Mouse (Mus musculus) cerebellum, postnatal 4 days (tissue): ENCODE data around the gene Hsf2bp.

Source experiments
- DNase-seq, 2 experiments: peaks; one replicate each; pipeline ENCODE4 v3.0.0; 2022; ENCODE audit warnings: low spot score in 2 of 2, mixed read lengths in 1 of 2

Gene Hsf2bp

DNA sequence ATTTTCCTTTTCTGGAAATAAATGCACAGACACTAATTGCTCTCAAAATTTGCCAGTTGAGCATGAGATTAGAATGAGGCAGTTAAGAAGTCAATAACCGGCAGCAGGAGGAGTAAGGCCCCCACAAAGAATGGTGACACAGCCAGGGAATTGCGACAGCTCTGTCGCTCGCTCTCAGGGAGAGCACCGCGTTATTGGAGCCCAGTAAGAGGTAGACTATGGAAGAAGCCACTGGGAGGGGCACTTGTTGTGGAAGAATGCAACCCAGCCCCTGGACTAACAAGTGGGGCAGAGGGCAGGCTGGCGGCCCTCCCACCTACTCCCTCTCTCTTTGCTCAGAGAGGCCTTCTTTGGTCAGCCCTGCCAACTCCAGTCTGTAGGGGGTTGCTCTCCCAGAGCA is 4.5 kb downstream of the Hsf2bp start:
- no peak for DNase-seq

DNA sequence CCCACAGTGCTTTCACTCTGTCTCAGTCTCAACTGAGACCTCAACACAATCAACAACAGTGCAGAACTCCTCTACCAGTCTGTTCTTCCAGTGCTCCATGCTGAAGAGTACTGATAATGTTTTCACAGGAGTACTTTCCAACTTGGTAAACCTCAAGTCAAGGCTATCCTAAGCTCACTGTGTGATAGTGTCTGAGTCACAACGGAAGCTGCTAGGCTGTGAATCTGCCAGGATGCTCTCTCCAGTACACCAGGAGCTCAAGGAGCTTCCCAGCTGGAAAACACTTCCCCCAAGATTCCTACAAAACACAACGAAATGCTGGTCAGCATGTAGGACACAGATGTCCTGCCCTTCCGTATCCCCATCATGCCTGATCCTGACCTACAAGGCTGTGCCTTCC is 7.8 kb downstream of the Hsf2bp start:
- DNase-seq = no peak

DNA sequence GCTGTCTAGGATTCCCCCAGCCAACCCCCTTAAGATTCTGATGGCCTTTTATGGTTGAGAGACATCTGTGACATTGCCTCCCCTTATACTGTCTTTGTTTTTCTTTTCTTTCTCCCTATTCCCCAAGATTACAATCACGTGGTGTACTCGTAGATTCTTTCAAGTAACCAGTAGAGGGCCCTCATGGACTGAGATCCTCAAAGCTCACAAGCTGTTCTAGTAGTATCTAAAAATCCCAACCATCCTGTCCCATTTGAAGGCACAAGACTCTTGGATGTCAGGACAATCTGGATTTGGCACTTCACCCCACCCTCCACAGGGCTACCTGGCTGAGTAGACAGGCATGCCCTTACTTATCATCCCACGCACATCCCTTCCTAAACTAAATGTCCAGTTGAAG is 8.5 kb downstream of the Hsf2bp start:
- DNase-seq = no peak

DNA sequence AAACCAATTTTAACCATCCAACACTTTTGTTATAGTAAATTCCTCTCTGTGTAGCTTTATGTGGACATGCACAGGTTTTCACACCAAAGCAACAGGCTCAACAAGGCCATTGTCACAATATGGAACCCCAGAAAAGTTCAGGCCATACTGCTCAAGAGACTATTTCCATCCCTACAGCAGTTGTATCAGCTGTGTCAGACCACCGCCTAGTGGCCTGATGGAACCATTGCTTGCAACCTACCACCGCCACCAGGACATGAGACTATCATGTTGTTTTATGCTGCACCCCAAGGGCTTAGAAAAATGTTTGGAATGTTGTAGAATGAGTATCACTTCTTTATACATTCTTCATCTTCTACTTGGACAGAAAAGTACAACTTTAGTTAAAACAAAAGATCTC is 10.8 kb downstream of the Hsf2bp start:
- peak in 1 of 2 experiments; percentile 61 for DNase-seq

DNA sequence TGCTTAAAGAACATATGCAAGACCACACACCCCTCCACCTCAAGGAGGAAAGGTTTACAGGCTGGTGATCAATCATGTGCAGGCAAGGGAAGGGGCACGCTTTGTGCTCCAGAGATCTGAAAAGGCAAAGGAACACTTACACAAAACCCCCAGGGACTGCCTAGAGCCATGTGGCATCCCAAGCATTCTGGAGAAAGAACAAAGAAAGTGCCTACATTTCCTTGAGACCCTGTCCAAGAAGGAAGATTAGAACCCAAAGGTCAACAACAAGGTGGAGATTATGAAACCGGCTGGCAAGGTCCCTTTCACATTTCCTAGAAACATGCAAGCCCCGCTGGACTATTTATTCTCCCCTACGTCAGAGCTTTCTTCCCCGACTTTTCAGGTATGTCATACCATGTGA is 11.5 kb downstream of the Hsf2bp start:
- no peak for DNase-seq

DNA sequence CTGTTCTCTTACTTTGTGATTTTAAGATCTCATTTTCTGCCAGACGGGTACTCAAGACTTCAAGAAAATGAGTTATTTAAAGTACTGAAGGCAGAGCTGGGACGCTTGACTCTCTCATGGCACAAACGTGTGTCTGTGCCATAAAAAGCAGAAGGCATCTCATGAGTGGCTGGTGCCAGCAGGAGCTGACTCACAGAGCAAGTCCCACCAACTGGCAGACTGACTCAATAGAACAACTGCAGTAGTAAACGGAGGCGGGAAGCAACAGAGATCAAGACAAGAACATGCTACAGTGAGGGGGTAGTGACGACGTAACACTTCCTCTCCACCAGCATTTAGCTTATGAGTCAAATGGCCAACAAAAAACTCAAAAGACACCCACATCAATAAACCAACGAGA is 13.1 kb downstream of the Hsf2bp start:
- no peak for DNase-seq

DNA sequence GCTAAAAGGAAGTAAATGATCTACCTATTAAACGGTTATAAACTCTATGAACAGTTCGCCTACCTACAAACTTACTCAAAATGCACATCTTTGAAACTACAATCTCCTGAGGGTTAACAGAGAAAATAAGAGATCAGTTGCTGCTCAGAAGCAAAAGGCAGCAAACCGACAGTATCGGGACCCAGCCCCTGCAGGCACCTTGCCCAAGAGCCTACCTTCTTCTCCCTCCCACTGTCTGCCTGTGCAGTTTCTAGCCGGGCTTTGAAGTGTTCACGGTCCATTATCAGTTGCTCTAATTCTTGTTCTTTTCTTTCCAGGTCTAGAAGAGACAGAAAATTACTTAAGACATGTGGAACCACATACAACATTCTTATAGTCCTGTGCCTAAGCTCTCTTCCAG is 13.6 kb downstream of the Hsf2bp start:
- DNase-seq = no peak

DNA sequence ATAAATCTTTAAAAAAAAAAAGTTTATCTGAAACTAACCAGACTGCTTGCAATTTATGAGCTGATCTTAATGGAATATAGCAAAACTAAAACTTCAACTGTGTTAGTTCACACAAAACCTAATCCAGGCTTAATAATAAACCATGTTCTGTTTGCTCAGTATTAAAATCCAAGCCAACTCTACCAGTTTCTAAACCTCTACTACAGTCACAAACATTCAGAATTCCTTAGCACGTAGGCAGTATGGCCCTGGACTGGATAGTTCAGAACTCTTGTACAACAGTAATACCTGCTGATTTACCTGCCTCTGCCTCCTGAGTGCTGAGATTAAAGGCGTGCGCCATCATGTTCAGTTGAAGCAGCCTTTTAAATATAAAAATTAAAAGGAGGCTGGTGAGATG is 14.2 kb downstream of the Hsf2bp start:
- DNase-seq = no peak

DNA sequence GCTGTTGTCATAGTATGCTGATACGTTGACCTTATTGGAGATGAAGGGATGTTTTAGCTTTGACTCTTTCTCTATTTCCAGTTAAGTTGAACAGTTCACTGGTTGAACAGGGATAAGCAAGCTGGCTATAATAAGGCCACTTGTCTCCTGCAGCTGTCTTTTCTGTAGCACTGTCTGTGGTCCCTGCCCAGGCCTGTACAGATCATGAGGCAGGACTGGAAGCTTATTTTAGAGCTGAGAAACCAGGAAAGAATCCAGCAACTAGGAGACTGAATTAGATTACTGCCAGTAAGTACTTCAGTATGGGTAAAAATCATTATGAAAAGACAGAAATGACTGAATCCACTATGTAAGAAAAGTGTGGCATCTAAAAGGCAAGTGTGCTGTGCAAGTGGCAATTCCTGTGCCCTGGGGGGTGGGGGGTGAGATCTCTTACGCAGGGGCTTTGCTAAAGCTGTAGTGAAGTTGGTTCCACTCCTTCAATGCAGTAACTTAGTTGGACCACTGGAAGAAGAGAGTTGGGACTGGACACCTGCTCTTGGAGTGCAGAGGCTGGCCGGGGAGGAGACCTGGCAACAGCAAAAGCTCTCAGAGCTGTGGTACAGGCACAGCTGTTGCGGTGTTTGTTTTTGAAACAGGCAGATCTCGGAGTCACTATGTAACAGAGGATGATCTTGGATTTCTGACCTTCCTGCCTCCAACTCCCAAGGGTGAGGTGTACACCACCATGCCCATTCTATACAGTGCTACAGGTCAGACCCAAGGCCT is 17.8 kb downstream of the Hsf2bp start:
- no peak for DNase-seq

DNA sequence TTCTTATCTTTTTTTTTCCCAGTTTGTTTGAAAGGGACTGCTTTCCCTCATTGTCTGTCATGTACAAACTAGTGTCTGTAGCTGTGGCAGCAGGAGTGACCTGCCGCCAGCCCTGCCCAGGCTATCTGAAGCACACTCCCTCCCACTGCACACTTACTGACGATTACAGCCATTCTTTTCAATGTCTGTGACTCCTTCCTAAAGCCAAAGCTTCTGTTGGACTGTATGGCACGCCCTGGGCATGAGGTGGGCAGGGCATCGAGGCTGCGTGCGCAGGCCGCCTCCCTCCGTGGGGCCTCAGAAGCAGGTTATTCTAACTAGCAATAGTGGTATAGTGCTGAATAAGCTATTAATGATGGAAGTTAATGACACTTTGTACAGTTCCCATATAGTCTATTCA is 19.7 kb downstream of the Hsf2bp start:
- no peak for DNase-seq

DNA sequence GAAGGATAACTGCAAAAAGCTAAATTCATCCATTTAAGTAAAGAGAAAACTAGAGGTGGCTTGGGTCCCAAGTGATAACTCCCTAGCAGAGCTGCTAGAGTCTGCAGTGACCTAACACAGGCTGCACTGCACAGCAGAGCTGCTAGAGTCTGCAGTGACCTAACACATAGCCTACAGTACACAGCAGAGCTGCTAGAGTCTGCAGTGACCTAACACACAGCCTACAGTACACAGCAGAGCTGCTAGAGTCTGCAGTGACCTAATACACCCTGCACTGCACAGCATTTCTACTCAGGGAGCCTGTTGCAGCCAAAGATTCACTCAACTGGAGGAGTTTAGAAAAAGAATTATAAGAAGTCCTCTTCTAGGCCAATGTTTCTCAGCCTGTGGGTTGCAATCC is 22.5 kb downstream of the Hsf2bp start:
- DNase-seq = no peak

DNA sequence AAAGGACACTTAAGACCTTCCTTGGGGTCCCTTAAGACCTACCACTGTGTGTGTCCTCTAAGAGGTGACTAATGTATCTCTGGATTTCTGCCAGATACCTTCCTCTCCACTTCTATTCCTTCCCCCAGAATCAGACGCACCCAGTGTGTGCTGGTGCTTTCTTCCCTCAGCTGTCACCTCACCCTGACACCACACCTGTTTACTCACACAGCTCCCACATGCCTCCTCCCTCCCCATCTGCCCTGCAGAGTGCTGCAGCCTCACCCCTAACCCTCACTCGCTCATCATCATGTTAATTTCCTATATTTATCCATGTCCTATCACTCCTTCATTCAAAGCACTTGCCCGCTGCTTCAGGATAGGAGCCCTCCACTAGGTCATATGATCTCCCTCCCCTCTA is 23.9 kb downstream of the Hsf2bp start:
- DNase-seq = no peak

DNA sequence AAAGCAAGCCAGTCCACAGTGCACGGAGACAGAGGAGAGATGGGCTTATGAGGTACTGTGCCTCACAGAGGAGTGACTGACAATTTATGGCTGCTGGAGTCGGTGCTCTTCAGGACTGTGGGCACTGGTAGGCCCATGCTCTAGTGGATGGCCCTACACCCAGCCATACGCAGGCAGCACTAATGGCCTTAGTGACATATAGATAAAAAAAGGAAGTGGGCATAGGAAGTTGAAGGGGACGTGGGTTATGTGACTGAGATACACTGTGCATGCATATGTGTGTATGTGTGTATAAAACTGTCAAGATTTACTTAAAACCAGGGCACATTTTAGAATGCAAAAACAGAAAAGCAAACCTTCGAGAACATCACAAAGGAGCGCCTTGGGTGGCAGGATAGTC is 24.5 kb downstream of the Hsf2bp start:
- no peak for DNase-seq

DNA sequence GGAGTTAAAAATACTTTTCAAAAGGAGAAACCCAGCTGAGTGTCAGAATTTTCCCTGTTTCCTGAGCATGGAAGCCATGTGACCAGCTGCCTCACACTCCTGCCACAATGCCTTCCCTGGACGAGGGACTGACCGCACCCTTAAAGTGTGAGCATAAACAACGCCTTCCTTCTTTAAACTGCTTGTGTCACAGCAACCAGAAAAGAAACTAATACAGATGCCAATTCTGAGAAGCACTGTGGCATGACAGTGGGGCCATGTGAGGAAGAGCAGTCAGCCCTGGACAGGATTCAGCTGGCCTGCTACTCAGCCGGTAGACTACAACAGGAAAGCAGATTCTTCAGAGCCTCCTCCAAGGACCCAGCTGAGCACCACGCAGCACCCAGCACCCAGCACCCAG is 29.3 kb downstream of the Hsf2bp start:
- no peak for DNase-seq

DNA sequence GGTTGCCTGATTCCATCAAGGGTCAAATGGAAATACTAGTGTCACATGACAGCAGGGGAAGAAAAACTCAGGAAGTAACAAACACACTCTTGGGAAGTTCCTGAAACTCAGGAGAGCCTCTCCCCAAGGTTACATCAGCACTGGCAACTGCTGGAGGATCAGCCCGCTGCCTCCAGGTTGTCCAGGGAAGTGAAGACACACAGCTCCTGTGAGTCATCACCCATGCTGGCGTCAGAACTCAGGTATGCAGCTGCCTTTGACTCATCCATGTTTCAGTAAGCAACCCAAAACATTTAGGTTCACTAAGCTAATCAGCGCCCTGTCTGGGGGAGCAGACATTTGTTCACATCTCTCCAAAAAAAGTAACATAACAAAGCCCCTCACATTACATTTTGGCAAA is 32.9 kb downstream of the Hsf2bp start:
- no peak for DNase-seq

DNA sequence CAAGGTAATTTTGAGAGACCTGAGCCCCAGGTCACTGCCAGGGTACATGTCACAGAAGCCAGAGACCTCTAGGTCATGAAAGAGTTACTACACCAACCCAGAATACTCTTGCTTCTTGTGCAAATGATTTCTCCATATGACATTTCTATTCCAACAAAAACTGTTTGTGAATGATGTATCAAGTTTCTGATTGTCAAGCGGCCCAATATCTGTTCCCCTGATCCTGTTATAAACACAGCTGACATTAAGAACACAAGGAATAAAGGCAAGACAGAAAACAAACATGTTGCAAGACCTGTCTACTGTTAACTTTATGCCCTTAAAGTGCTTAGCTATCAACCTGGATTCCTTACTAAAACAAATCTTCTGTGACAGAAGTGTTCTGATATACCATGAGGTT is 37.8 kb downstream of the Hsf2bp start:
- DNase-seq = no peak

DNA sequence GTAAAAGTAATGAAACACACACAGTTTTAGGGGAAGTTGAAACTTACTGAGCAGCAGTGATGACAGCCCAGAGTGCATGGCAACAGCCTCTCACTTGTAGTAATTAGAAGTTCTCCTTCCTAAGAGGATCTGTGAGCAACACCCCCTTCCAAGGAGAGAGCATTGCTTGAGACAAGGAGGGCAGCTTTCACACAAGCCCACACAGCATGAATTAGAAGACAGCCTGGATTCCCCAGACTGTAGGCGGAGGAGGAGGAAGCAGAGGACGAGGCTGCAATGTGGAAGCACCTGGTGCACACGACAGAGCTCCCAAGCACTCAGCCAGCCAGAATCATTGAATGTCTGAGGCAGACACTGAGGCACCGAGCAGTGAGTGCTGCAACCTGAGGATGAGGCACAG is 39.8 kb downstream of the Hsf2bp start:
- DNase-seq = no peak

DNA sequence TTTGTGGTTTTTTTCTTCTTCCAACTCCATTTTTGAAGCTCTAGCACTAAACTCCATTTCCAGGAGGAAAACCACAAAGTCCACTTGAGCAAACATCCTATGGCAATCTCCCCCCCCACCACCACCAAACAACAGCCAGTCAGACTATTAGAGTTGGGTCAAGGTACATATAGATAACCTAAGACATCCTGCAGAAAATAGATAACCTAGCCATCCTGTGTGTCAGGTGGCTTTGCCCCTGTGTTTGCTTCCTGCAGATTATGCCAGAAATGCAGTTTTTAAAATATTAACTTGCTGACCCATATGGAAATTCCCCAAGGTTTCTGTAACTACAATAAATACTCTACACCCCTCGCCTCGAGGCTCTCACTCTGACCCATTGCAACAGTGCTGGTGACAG is 40.4 kb downstream of the Hsf2bp start:
- no peak for DNase-seq

DNA sequence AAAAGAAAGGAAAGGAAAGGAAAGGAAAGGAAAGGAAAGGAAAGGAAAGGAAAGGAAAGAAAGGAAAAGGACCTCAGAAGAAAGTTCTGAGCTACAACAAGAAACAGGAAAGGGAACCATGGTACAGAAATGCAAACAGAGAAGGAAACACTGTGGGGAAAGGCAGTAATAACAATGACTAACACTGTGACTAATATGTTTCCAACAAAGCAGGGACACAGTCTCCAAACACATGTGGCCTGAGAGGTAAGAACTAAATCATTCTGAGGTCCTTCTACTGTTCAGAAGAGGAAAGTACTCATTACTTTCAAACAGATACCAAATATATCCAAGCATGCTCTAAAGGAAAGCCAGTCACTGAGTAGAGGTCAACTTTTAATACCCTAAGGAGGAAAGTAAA is 42.0 kb downstream of the Hsf2bp start:
- no peak for DNase-seq

DNA sequence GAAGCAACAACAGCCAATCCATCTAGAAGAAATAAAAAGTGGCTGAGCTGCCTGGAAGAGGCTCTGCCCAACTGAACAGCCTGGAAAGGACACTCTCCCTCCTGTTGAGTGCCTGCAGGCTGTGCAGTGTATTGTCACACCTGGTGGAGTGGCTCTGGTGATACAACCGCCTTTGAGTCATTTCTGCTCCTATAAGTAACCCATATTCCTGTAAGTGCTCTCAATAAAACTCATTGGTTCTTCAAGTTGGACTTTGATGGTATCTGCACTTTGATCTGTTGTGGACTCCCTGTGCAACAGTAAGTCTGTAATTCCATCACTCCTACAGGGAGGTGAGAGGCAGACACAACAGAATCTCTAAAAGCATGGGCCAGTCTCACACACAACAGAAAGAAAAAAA is 42.8 kb downstream of the Hsf2bp start:
- DNase-seq = no peak

DNA sequence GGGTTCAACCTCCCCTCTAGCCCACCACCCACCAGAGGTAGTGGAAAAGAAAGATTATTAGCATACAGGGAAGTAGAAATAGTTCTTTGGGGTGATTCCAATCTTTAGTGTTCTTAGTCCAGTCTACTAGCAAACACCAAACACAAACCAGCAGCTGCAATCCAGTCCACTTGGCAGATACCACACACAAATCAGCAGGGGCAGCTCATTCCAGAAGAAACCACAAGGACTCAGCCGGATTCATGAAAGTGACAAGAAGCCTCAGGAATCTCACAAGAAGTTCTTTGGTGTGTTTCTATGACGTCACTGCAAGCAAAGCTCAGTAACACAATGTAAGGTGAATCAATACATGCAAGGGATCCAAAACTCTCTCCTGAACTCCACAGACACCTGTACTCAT is 44.1 kb downstream of the Hsf2bp start:
- DNase-seq = no peak

DNA sequence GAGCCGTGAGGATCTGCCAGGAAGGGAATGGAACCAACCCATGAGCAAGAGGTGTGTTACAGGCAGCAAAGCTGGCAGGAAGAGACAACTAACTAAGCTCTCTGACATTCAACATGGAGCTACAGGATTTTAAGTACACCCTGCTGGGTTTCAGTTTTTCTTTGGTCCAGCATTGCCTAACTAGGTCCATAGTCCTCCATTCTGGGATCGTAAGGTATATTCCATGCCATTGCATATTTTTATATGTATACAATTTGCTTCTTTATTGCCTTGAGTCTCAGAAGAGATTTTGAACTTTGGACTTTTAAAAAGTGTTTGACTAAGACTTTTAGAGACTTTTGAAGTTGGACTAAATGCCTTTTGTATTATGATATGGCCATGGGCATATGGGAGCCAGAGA is 47.1 kb downstream of the Hsf2bp start:
- no peak for DNase-seq

DNA sequence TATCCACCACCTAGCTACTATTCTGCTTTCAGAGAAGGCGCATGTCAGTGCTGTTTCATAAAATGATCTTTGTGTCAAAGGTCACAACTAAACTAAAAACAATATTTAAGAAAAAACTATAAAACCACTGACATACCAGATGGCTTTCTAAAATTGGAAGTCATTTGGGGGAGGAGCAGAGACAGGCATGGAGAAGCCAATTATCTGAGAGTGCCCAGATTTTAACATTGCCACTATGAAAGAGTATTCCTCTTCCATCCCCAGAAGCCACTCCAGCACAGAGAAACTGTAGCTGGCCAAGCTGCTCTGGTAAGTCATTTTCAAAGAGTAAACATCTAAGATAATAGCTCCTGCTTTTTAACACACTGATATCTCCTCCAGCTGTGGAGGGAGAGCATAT is 49.2 kb downstream of the Hsf2bp start:
- no peak for DNase-seq

DNA sequence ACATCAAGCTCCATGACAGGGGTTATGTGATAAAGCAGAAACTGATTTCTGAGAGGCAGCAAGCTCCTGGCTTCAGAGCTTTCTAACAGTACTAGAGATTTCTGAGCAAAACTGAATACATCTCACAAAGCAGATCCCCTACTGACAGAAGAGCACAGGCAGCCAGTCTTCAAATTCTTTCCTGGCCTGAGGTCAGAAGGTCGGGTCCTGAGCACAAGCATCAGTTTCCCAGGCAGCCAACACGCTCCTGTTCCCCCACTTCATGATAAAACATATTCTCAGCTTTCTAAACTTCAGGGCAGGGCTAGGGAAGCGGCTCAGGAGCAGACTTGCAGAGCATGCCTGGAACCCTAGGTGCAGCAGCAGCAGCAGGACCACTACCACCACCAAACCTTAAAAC is 52.7 kb downstream of the Hsf2bp start:
- DNase-seq = no peak
